Mouse (Mus musculus) thymus, adult 2 months (tissue): ENCODE measurements around the gene Tpcn1.

Experiments used
- CTCF ChIP-seq: fragments of 200-500 bp; IDR thresholded peaks from 2 replicates; pipeline ENCODE4 v1.5.1; 2012; ENCODE audit warnings: mild to moderate bottlenecking, control low read depth, low read length, moderate library complexity, borderline replicate concordance; ENCODE audit not compliant: control insufficient read depth, poor library complexity, insufficient read depth; ENCODE audit errors: extremely low read depth
- POLR2A ChIP-seq: fragments of 200-500 bp; IDR thresholded peaks from 2 replicates; pipeline ENCODE4 v1.6.1; 2012; ENCODE audit warnings: mild to moderate bottlenecking, low read length, control low read depth, moderate library complexity; ENCODE audit not compliant: control insufficient read depth, poor library complexity, insufficient read depth; ENCODE audit errors: extremely low read depth

- TF ChIP-seq CTCF (no peak), POLR2A (no peak)
Measured at GRCm38 (mm10) chr5:120534686-120535075, 53.8 kb downstream of the Tpcn1 start.
